Mouse (Mus musculus) kidney, adult 2 months (tissue): ENCODE data around the gene Zfp385b.

Source experiments
- CTCF ChIP-seq: fragments of 200-500 bp; conservative IDR thresholded peaks from 2 replicates; pipeline ENCODE4 v1.5.1; 2011; ENCODE audit warnings: low read depth, mild to moderate bottlenecking, control low read depth, low read length, moderate library complexity, mixed read lengths; ENCODE audit not compliant: insufficient read depth, insufficient read length
- POLR2A ChIP-seq: fragments of 200-500 bp; IDR thresholded peaks from one replicate; pipeline ENCODE4 v1.6.1; 2011; ENCODE audit warnings: low read depth, low read length, control low read depth

- no peak for TF ChIP-seq CTCF
- no peak for TF ChIP-seq POLR2A
These were observed 14.7 kb downstream of the Zfp385b start for GRCm38 (mm10) chr2:77804781-77805180.
